Mouse (Mus musculus) urinary bladder, postnatal 25 days (tissue): ENCODE data around the gene Hoxa5.

Experiments
- DNase-seq: peaks from one replicate; pipeline ENCODE4 v3.0.0; 2022; ENCODE audit warnings: low spot score

The Hoxa5 gene

GRCm38 (mm10) chr6:52163366-52164031 lies 40.9 kb downstream of the Hoxa5 start:
- no peak for DNase-seq

DNA sequence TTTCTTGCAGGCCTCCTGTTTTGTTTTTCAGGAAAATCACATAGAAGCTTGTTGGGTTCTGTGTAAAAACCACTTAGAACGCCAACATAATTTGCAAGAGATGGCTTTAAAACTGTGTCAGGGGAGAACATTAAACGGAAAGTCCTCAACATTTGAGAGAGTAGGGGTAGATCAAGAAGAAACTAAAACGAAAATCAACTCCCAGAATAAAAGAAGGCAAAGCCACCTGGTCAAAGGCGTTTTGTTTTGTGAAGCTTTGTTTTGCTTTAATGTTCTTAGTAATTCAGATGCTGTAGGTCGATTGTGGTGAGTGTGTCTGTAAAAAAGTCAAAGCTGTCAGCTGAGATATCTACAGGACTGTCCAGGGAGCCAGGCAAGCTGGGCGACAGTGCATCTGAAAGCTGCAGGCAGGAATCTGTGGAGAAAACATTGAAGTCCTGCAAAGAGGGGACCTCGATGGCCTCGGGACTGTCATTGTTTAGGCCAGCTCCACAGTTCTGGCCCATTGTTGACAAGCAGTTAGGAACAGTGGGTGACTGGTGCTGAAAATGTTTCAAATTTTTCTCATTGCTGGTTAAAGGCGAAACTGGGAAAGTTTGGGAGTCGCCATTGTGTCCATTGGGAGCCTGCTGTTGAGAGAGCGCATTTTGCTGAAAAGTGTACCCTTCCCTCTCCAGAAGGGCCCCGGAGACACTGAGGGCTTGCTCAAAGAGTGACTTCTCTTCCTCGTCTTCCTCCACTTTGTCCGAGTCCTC lies 41.6 kb downstream of the Hoxa5 start:
- no peak for DNase-seq

- DNase-seq, result no peak
These were observed 42.4 kb downstream of the Hoxa5 start for GRCm38 (mm10) chr6:52162093-52162380.

GRCm38 (mm10) chr6:52161336-52162092 lies 42.9 kb downstream of the Hoxa5 start:
- no peak for DNase-seq

DNA sequence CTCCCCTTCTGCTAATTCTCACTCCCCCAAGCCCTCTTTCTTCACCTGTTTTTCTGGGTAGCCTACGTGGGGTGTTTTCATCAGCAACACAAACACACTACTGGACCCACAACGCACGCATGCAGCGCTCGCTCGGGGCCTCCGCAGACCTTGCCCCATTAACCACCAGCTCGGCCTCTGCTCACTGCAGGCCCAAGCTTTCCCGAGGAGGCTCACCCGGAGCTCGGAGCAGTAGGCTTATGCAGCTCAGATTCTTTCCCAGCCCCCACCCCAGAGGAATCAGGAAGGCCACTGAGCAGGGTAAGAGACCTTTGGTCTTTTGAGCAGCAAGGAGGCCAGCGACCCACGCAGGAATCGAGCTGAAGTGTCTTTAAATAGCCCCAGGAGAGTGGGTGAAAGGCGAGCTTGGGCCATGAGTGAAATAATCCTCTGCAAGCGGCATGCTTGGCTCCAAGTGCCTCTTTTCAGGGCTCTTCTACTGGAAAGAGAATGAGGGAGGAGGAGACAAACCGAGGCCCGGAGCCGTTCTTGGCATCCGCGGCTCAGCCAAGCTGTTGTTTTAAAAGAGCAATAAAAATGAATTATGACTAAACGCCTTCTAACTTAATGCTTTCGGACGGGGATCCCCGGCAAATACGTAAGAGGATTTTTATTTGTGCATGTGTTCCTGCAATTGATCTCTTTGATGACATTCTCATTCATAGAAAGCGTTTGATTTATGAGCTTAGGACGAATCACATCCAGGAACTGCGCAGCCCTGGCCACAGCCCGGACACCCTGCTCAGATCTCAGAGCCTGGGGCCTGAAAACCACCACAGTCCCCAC lies 43.7 kb downstream of the Hoxa5 start:
- DNase-seq, result no peak

GRCm38 (mm10) chr6:52159979-52160378 lies 44.4 kb downstream of the Hoxa5 start:
- no peak for DNase-seq

DNA sequence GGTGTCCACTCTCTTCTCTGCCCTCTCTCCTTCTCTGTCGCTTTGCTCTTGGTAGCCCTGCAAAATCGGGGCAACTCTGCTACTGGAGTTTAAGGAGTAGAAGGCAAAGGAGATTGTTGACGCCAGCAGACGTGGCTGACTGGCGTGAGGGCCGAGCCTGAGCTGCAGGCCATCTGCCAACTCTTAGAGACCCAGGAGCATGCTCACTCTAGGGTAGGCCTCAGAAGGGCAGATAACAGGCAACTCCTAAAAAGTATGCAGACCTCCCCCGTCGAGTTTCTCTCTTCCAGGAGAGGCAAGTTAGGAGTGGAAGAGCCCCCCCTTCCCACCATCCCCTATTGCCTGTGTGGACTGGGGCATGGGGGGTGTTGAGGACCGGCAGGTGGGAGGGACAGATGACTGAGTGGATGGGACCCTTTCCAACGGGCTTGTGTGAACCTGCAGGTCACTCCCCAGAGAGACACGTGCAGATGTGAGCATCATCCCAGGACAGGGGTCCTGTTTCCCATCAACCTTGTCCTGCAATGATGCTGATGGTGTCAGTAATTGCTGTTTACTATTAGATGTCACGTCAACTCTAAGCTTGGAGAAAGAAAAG lies 45.1 kb downstream of the Hoxa5 start:
- no peak for DNase-seq

GRCm38 (mm10) chr6:52158276-52159051 lies 45.9 kb downstream of the Hoxa5 start, which contains the start of gene Hoxa1:
Gene Hoxa1 (minus strand): TSS chr6:52158317.
- peak; percentile 73 for DNase-seq

DNA sequence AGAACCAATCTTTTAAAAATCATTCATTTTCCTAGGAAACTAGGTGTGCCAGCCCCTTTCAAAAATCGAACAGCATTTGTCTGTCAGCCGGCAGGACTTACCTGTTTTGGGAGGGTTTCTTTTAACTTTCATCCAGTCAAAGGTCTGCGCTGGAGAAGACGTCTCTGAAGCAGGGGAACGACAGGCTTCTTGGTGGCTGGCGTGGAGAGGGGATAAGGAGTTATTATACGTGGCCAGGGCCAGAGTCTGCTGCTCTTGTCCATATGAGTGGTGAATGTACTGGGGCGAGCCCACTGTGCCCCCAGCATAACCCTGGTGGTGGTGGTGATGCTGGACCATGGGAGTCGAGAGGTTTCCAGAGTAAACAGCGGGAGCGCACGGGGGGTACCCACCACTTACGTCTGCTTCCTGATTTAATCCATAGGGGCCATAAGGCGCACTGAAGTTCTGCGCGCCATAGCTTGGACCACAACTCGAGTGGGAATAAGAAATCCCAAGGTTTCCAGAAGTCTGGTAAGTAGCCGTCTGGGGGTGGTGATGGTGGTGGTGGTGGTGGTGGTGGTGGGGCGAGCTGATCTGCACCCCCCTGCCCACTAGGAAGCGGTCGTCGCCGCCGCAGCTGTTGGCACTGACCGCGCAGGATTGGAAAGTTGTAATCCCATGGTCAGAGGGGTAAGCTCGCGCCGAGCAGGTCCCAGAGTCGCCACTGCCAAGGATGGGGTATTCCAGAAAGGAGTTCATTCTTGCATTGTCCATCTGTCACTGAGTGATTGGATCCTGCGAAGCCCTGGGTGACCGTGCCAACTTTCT lies 46.7 kb downstream of the Hoxa5 start:
- DNase-seq, result no peak

GRCm38 (mm10) chr6:52156551-52157200 lies 47.7 kb downstream of the Hoxa5 start:
- no peak for DNase-seq

- DNase-seq, result no peak
These were observed 48.9 kb downstream of the Hoxa5 start for GRCm38 (mm10) chr6:52155471-52155870.

- DNase-seq, result no peak
These were observed 50.3 kb downstream of the Hoxa5 start for GRCm38 (mm10) chr6:52154044-52154443.

DNA sequence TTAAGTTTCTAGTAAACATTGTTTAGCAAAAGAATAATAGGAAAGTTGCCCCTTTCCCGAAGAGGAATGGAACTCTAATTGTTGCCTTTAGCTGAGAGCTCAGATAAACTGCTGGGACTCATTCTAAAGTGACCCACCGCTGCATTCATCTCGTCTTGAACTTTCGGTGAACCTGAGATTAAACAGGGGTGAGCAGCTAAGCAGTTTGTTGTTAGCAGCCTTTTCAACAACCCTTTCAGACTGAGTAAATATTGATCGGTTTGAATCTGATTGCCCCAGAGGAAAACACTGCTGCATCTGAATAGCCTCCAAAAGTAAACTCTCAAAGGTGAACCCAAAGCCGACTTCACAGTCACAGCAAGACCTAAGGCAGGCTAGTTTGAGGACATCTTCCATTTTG lies 51.1 kb downstream of the Hoxa5 start:
- no peak for DNase-seq

- no peak for DNase-seq
These were observed 51.9 kb downstream of the Hoxa5 start for GRCm38 (mm10) chr6:52152226-52153193.
